Mouse (Mus musculus) spleen, postnatal 36 days (tissue): Measurements from ENCODE around the gene Enah.

ENCODE experiments used
- DNase-seq, 2 experiments: peaks; one replicate each; pipeline ENCODE4 v3.0.0; 2022; ENCODE audit warnings: low spot score in 2 of 2, mixed read lengths in 1 of 2

The Enah gene

GRCm38 (mm10) chr1:181878436-181878835 is 141.4 kb downstream of the Enah start:
- DNase-seq: no peak

- peak; percentile 33 to 39 for DNase-seq
Observed at GRCm38 (mm10) chr1:181877088-181877487, 142.7 kb downstream of the Enah start.

- DNase-seq: no peak
Observed at GRCm38 (mm10) chr1:181876656-181877055, 143.1 kb downstream of the Enah start.

GRCm38 (mm10) chr1:181873086-181873920 is 146.5 kb downstream of the Enah start:
- DNase-seq: no peak

- no peak for DNase-seq
Observed at GRCm38 (mm10) chr1:181872639-181873038, 147.2 kb downstream of the Enah start.

- no peak for DNase-seq
Observed at GRCm38 (mm10) chr1:181866429-181867280, 153.1 kb downstream of the Enah start.

- no peak for DNase-seq
Observed at GRCm38 (mm10) chr1:181865863-181866216, 153.9 kb downstream of the Enah start.

- DNase-seq: no peak
Observed at GRCm38 (mm10) chr1:181864971-181865862, 154.6 kb downstream of the Enah start.

- DNase-seq: no peak
Observed at GRCm38 (mm10) chr1:181863431-181863830, 156.4 kb downstream of the Enah start.

- no peak for DNase-seq
Observed at GRCm38 (mm10) chr1:181862676-181863374, 157.0 kb downstream of the Enah start.

GRCm38 (mm10) chr1:181861181-181861902 is 158.4 kb downstream of the Enah start:
- DNase-seq: no peak

- peak; percentile 96 for DNase-seq
Observed at GRCm38 (mm10) chr1:181860659-181861058, 159.1 kb downstream of the Enah start.

GRCm38 (mm10) chr1:181856329-181856728 is 163.5 kb downstream of the Enah start:
- no peak for DNase-seq

GRCm38 (mm10) chr1:181854829-181855228 is 165.0 kb downstream of the Enah start:
- DNase-seq: no peak

GRCm38 (mm10) chr1:181853081-181853736 is 166.6 kb downstream of the Enah start:
- peak; percentile 93 for DNase-seq

GRCm38 (mm10) chr1:181852466-181852865 is 167.3 kb downstream of the Enah start:
- DNase-seq: peak; percentile 62 to 63

- DNase-seq: no peak
Observed at GRCm38 (mm10) chr1:181851521-181852310, 168.1 kb downstream of the Enah start.

- no peak for DNase-seq
Observed at GRCm38 (mm10) chr1:181850441-181850840, 169.3 kb downstream of the Enah start.

- DNase-seq: no peak
Observed at GRCm38 (mm10) chr1:181848210-181848609, 171.6 kb downstream of the Enah start.
